Mouse (Mus musculus) olfactory bulb, adult 2 months (tissue): ENCODE measurements around the gene Zzef1.

ENCODE experiments used
- CTCF ChIP-seq: fragments of 200-500 bp; IDR thresholded peaks from 2 replicates; pipeline ENCODE4 v1.5.1; 2012; ENCODE audit warnings: low read depth, mild to moderate bottlenecking, low read length, moderate library complexity; ENCODE audit not compliant: insufficient read depth
- POLR2A ChIP-seq: fragments of 200-500 bp; IDR thresholded peaks from 2 replicates; pipeline ENCODE4 v1.6.1; 2012; ENCODE audit warnings: mild to moderate bottlenecking, low read depth, low read length, moderate library complexity; ENCODE audit not compliant: insufficient read depth

- no peak for TF ChIP-seq CTCF
- TF ChIP-seq POLR2A = no peak
Measured at GRCm38 (mm10) chr11:72807992-72808391, 12.0 kb downstream of the Zzef1 start.
